Mouse (Mus musculus) midbrain, embryonic 11.5 days (tissue): Measurements from ENCODE around the gene Foxn3. TPM values are rescaled to one million over a fixed set of nuclear protein-coding genes. Genes with fewer than 3 reads are reported as not detected.
A peak's percentile ranks its signal among the peaks of the same experiment; 100 is the strongest.

Source experiments
- ATAC-seq: fragments of 200-750 bp; cut with Nextera tagmentation; 2 replicates; pipeline ENCODE4 v1.8.0; 2017; ENCODE audit warnings: moderate TSS enrichment, moderate library complexity; ENCODE audit not compliant: low FRiP score
- DNase-seq: peaks from one replicate; pipeline ENCODE4 v3.0.0; 2015; ENCODE audit warnings: low spot score; ENCODE audit errors: missing footprints
- H3K27ac ChIP-seq: fragments of 300-500 bp; sonication (generic); 2 replicates; pipeline ENCODE4 v1.5.1; 2014; ENCODE audit warnings: low read depth, low read length
- H3K27me3 ChIP-seq: fragments of 300-500 bp; sonication (generic); 2 replicates; pipeline ENCODE4 v1.6.1; 2014; ENCODE audit warnings: mild to moderate bottlenecking, low read length, moderate library complexity, mixed read lengths; ENCODE audit not compliant: control insufficient read depth, insufficient read depth
- H3K36me3 ChIP-seq: fragments of 300-500 bp; sonication (generic); 2 replicates; pipeline ENCODE4 v1.6.1; 2014; ENCODE audit warnings: mild to moderate bottlenecking, low read length, moderate library complexity, mixed read lengths; ENCODE audit not compliant: control insufficient read depth, insufficient read depth
- H3K4me1 ChIP-seq: fragments of 300-500 bp; sonication (generic); 2 replicates; pipeline ENCODE4 v1.6.1; 2014; ENCODE audit warnings: low read length; ENCODE audit not compliant: control insufficient read depth, insufficient read depth
- H3K4me2 ChIP-seq: fragments of 300-500 bp; sonication (generic); 2 replicates; pipeline ENCODE4 v1.6.1; 2014; ENCODE audit warnings: mild to moderate bottlenecking, moderate library complexity
- H3K4me3 ChIP-seq: fragments of 300-500 bp; sonication (generic); 2 replicates; pipeline ENCODE4 v1.5.1; 2014; ENCODE audit warnings: low read depth, low read length
- H3K9ac ChIP-seq: fragments of 300-500 bp; sonication (generic); 2 replicates; pipeline ENCODE4 v1.6.1; 2014; ENCODE audit warnings: low read length
- H3K9me3 ChIP-seq: fragments of 300-500 bp; sonication (generic); 2 replicates; pipeline ENCODE4 v1.6.1; 2016; ENCODE audit warnings: low read length; ENCODE audit not compliant: control insufficient read depth
- WGBS: fragments of 180-500 bp; shearing (Covaris S2); extraction: QIAGEN DNeasy Blood & Tissue Kit; methylation state at CpG from one replicate; pipeline ENCODE4 v1.1.7; 2014; 5-methylcytosine and 5-hydroxymethylcytosine counted together
- polyA plus RNA-seq: library from polyadenylated mRNA; unstranded; fragments of >200 nt; fragmentation: Nextera tagmentation; extraction: Ambion mirVana; gene quantifications from 2 replicates; pipeline ENCODE4 v1.2.1, GENCODE M21; 2014

Foxn3 gene
- polyA plus RNA-seq, 1 experiment from 2014 or later: 73.8 TPM

DNA sequence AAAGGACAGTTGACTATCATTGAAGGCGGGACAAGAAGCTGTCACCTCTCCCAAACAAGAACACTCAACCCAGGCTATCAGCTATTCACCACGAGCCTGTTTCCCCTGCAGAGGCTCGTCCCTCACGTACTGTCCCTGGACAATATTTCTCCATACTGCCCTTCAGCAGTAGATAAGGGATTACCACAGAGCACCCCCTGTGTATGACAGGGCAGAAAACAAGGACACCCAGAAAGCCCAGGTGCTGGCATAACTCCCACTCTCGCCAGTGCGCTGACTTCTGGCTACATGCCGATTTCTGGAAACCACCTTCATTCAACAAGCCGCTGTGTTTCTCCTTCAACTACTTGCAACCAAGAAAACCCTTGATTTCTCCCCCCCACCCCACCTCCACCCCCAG is 306.4 kb downstream of the Foxn3 start:
- ATAC-seq (peak; percentile 46; the same call in 1 of the 2 replicates), DNase-seq (no peak)
- Histone ChIP-seq H3K36me3 (no peaks in the 10 kb centered on the region), H3K4me2 (no peak overlapping the region), H3K27ac (no peak overlapping the region), H3K9me3 (no peaks in the 10 kb centered on the region), H3K9ac (no peak overlapping the region), H3K4me1 (no peaks in the 10 kb centered on the region), H3K4me3 (no peak overlapping the region), H3K27me3 (no peaks in the 10 kb centered on the region)
- WGBS: 93% methylated on average over 8 of the region's 8 CpGs

DNA sequence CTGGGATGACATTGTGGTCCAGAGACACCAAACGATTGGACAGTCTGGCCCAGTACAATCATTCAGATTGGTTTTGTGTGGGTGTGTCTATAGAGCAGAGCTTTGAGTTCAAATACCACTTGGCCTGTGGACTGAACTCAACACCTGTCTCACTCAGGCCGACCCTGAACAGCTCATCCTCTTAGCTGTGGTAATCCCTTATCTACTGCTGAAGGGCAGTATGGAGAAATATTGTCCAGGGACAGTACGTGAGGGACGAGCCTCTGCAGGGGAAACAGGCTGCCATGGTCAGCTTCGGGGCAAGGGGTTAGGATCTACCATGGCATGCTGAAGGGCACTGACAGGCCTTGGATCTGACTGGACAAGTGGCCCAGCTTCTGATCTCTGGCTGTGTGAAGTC is 306.9 kb downstream of the Foxn3 start:
- H3K4me3 ChIP-seq: no peak overlapping the region
- 91% methylated on average over 5 of the region's 5 CpGs for WGBS
- H3K36me3 ChIP-seq: 0 out of 2 replicates have a peak, but pooled peaks cover 2% of the 10 kb centered on the region
- ATAC-seq (no peak; the same call in 1 of the 2 replicates), DNase-seq (no peak)
- H3K27ac ChIP-seq: no peak overlapping the region
- H3K27me3 ChIP-seq: no peaks in the 10 kb centered on the region
- no peak overlapping the region for H3K9ac ChIP-seq
- no peaks in the 10 kb centered on the region for H3K4me1 ChIP-seq
- H3K9me3 ChIP-seq: no peaks in the 10 kb centered on the region
- no peak overlapping the region for H3K4me2 ChIP-seq

DNA sequence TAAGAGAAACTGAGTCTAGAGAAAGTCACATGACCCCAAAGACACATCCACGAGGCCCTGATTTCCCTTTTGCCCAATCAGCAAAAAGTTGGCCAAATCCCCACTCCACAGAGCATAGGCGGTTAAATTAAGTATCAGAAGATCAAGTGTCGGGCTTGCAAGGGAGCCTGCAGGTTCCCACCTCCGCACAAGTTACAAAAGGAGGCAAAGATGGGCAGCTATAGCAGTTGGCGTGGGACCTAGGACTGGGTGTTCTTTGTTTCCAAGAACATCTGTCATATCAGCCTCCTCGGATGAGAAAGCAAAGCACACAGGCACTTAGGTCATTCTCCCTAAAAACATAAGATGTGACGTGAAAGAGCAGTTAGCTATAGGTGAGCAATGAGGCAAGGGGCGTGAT is 308.9 kb downstream of the Foxn3 start:
- H3K4me2 ChIP-seq: no peak overlapping the region
- no peak for ATAC-seq
- H3K4me3 ChIP-seq: no peak overlapping the region
- no peak overlapping the region for H3K27ac ChIP-seq
- no peaks in the 10 kb centered on the region for H3K27me3 ChIP-seq
- DNase-seq: no peak
- H3K9me3 ChIP-seq: no peaks in the 10 kb centered on the region
- no peaks in the 10 kb centered on the region for H3K4me1 ChIP-seq
- 0 out of 2 replicates have a peak, but pooled peaks cover 2% of the 10 kb centered on the region for H3K36me3 ChIP-seq
- WGBS: 92% methylated on average over 8 of the region's 8 CpGs
- no peak overlapping the region for H3K9ac ChIP-seq

DNA sequence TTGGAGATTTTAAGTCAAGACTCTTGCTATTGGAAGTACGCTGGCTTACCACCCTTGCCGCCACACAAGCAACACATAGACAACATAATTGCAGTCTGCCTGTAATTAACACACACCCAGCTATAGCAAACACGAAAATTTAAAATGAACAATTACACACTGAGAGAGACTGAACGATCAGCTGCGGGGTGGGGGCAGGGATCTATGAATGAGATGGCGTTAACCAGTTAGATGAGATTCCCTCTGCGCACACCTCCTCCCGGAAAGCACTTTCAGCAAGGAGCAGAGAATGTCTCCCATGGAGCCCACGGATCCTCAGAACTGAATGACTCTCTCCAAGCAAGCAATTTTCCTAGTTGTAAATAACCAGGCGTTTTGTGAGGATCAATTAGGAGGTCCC is 309.8 kb downstream of the Foxn3 start:
- Histone ChIP-seq H3K27ac (no peak overlapping the region), H3K4me1 (no peaks in the 10 kb centered on the region), H3K4me3 (no peak overlapping the region), H3K36me3 (0 out of 2 replicates have a peak, but pooled peaks cover 2% of the 10 kb centered on the region), H3K9me3 (no peaks in the 10 kb centered on the region), H3K4me2 (no peak overlapping the region), H3K9ac (no peak overlapping the region), H3K27me3 (no peaks in the 10 kb centered on the region)
- DNase-seq (no peak), ATAC-seq (no peak)
- 91% methylated on average over 10 of the region's 10 CpGs for WGBS

DNA sequence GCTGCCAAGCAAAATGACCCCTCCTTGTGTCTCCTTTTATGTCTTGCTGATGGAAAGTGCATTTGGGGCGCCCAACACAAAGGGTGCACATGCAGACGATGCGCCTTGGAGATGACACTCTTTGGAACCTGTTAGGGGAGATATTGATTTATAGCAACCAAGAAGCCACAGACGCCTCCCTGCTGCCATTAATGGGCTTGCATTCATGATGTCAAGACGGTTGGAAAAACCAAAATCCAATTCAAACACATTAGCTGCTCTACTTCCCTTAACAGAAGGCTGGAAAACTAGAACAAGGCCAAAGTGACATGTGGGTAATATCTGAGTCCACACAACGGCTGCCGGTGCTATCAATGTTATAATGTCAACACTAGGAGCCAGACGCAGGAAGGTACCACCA is 314.8 kb downstream of the Foxn3 start:
- ATAC-seq (no peak), DNase-seq (no peak)
- H3K27me3 ChIP-seq: no peaks in the 10 kb centered on the region
- no peak overlapping the region for H3K4me3 ChIP-seq
- H3K27ac ChIP-seq: no peak overlapping the region
- 0 out of 2 replicates have a peak, but pooled peaks cover 2% of the 10 kb centered on the region for H3K36me3 ChIP-seq
- no peak overlapping the region for H3K4me2 ChIP-seq
- 94% methylated on average over 8 of the region's 8 CpGs for WGBS
- no peaks in the 10 kb centered on the region for H3K9me3 ChIP-seq
- no peak overlapping the region for H3K9ac ChIP-seq
- H3K4me1 ChIP-seq: 0 out of 2 replicates have a peak, but pooled peaks cover 2% of the 10 kb centered on the region

DNA sequence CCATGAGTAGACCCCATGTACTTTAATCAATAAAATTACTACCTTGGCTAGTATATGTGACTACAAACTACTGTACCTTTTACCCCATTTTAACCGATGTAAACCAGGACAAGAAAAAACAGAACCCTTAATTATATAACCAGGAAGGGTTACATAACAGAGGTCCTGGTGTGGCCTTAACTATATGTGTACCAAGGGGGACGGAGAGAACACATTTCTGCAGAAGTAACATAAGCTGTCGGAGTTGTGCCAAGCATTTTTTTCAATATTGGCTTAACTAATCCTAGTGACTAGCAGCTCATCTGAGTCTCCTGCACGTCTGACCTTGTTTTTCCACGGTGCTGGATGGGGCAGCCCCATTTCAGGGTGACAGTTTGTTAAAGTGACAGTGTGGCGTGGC is 315.4 kb downstream of the Foxn3 start:
- ATAC-seq (no peak), DNase-seq (no peak)
- Histone ChIP-seq H3K9me3 (no peaks in the 10 kb centered on the region), H3K9ac (no peak overlapping the region), H3K36me3 (0 out of 2 replicates have a peak, but pooled peaks cover 2% of the 10 kb centered on the region), H3K4me3 (no peak overlapping the region), H3K4me2 (no peak overlapping the region), H3K27ac (no peak overlapping the region), H3K4me1 (0 out of 2 replicates have a peak, but pooled peaks cover 2% of the 10 kb centered on the region), H3K27me3 (no peaks in the 10 kb centered on the region)
- WGBS: 81% methylated on average over 6 of the region's 6 CpGs

DNA sequence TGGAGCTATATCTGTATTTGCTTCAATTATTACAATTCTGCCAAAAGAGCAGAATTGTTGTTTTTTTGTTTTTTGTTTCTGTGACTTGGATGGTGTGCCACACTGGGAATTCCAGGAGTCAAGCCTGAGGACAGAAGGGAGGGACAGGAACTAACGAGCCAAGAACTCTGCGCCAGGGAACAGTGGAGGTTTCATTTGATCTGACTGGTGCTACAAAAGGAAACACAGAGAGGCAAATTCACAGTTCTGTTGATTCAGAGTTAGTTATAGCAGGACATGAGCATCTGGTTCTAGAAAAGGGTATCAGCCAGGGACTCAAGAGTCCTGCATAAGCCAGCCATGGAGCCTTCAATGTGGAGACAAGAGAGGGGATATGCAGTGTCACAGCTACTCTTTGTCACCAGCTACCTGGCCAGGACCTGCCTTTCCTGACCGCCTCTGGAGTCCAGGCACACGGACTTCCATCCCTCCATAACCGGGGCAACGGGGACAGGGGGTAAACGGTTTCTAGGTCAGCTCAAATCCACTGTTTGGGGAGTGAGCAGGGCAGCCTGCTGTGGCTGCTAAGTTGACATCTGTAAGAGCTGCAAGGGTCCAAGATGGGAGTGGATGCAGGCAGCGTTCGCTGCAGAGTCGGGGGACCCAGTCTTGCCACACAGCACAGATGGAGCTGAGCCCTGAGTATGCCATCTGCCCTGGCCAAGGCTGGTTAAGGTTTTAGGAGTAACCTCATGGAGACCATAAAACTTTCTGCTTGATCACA is 316.2 kb downstream of the Foxn3 start:
- 84% methylated on average over 10 of the region's 10 CpGs for WGBS
- H3K4me1 ChIP-seq: 0 out of 2 replicates have a peak, but pooled peaks cover 2% of the 10 kb centered on the region
- H3K27me3 ChIP-seq: no peaks in the 10 kb centered on the region
- H3K4me2 ChIP-seq: no peak overlapping the region
- H3K27ac ChIP-seq: no peak overlapping the region
- no peaks in the 10 kb centered on the region for H3K9me3 ChIP-seq
- no peak overlapping the region for H3K9ac ChIP-seq
- no peak for DNase-seq
- 0 out of 2 replicates have a peak, but pooled peaks cover 2% of the 10 kb centered on the region for H3K36me3 ChIP-seq
- H3K4me3 ChIP-seq: no peak overlapping the region
- no peak for ATAC-seq

DNA sequence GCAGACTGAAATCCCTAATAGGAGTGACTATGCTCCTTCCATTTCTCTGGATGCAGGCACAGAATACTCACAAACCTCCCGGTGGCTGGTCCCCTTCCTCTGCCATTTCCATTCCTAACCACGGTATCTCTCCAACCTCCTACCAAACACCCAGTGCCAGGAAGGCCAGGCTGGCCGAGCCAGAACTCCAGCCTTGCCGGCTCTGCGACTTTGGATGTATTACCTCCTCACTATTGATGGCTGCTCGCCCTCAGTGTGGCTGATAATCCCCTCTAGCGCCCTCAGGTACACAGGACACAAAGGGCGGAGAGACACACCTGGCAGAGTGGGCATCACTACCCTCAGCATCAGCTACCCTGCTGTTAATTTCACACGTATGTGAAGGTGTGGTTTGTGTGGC is 318.7 kb downstream of the Foxn3 start:
- no peak for DNase-seq
- no peaks in the 10 kb centered on the region for H3K27me3 ChIP-seq
- 0 out of 2 replicates have a peak, but pooled peaks cover 2% of the 10 kb centered on the region for H3K4me1 ChIP-seq
- H3K4me2 ChIP-seq: no peak overlapping the region
- no peak overlapping the region for H3K4me3 ChIP-seq
- no peaks in the 10 kb centered on the region for H3K36me3 ChIP-seq
- H3K9me3 ChIP-seq: no peaks in the 10 kb centered on the region
- no peak overlapping the region for H3K27ac ChIP-seq
- no peak overlapping the region for H3K9ac ChIP-seq
- no peak for ATAC-seq
- WGBS: 92% methylated on average over 9 of the region's 9 CpGs

DNA sequence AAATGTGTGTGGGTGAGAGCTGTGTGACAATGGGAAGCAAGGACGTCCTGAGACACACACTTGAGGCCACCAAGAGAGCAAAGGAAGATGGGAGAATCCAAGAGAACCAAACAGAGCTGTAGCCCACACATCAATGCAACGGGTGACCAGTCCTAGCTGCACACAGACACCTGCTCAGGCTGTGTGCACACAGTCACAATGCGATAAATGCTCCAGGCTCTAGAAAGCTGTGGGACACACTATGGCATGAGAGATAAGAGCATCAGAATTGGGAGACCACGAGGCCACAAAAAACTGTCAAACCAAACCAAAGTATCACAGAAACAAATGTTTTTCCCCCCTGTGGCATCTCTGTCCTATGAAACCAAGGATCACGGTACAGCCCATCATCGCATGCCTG is 319.1 kb downstream of the Foxn3 start:
- 91% methylated on average over 6 of the region's 6 CpGs for WGBS
- H3K4me1 ChIP-seq: 0 out of 2 replicates have a peak, but pooled peaks cover 2% of the 10 kb centered on the region
- no peak for DNase-seq
- H3K27me3 ChIP-seq: no peaks in the 10 kb centered on the region
- no peaks in the 10 kb centered on the region for H3K36me3 ChIP-seq
- no peak overlapping the region for H3K27ac ChIP-seq
- no peak overlapping the region for H3K9ac ChIP-seq
- no peak overlapping the region for H3K4me3 ChIP-seq
- no peak for ATAC-seq
- no peak overlapping the region for H3K4me2 ChIP-seq
- no peaks in the 10 kb centered on the region for H3K9me3 ChIP-seq
